Mouse (Mus musculus) gonadal fat pad, adult 2 months (tissue): ENCODE measurements around the gene Kpna3. TPM values are rescaled to one million over a fixed set of nuclear protein-coding genes. Genes with fewer than 3 reads are reported as not detected.
"Not testable (repeated sequence)": the region's sequence is repeated elsewhere in the genome, so short reads cannot be mapped to it uniquely, and the experiment has no call there.

Source experiments
- DNase-seq: peaks from one replicate; pipeline ENCODE4 v3.0.0-alpha.2; 2012; ENCODE audit warnings: low read depth
- polyA plus RNA-seq: library from polyadenylated mRNA; depleted of rRNA; stranded (reverse); fragments of >200 nt; gene quantifications from 2 replicates; pipeline ENCODE4 v1.2.3, GENCODE M21; 2012

Kpna3 gene
- polyA plus RNA-seq, 1 experiment, result 11.2 TPM

GRCm38 (mm10) chr14:61394745-61395144, 44.9 kb downstream of the Kpna3 start:
- no peak for DNase-seq

- DNase-seq, result no peak
Observed at GRCm38 (mm10) chr14:61390586-61390985, 49.1 kb downstream of the Kpna3 start.

- no peak for DNase-seq
Observed at GRCm38 (mm10) chr14:61367290-61367689, 72.4 kb downstream of the Kpna3 start.

GRCm38 (mm10) chr14:61364656-61365055, 75.0 kb downstream of the Kpna3 start:
- DNase-seq, result no peak

GRCm38 (mm10) chr14:61363734-61364133, 75.9 kb downstream of the Kpna3 start:
- DNase-seq, result no peak

- DNase-seq, result no peak
Observed at GRCm38 (mm10) chr14:61362268-61362667, 77.4 kb downstream of the Kpna3 start.

- no peak for DNase-seq
Observed at GRCm38 (mm10) chr14:61360981-61361511, 78.6 kb downstream of the Kpna3 start.

- DNase-seq, result no peak
Observed at GRCm38 (mm10) chr14:61360131-61360980, 79.3 kb downstream of the Kpna3 start, which contains the start of gene Ebpl. Gene Ebpl (minus strand): TSS chr14:61360439.

- DNase-seq, result peak; percentile 88
Observed at GRCm38 (mm10) chr14:61354251-61355235, 85.1 kb downstream of the Kpna3 start.

- DNase-seq, result no peak
Observed at GRCm38 (mm10) chr14:61350808-61351207, 88.9 kb downstream of the Kpna3 start.

GRCm38 (mm10) chr14:61349876-61350275, 89.8 kb downstream of the Kpna3 start:
- no peak for DNase-seq

GRCm38 (mm10) chr14:61346827-61347698, 92.6 kb downstream of the Kpna3 start:
- no peak for DNase-seq

- DNase-seq, result no peak
Observed at GRCm38 (mm10) chr14:61344590-61344989, 95.1 kb downstream of the Kpna3 start.

GRCm38 (mm10) chr14:61339381-61339780, 100.3 kb downstream of the Kpna3 start:
- no peak for DNase-seq

GRCm38 (mm10) chr14:61330996-61331561, 108.6 kb downstream of the Kpna3 start:
- no peak for DNase-seq

- DNase-seq, result no peak
Observed at GRCm38 (mm10) chr14:61330591-61330990, 109.1 kb downstream of the Kpna3 start.

GRCm38 (mm10) chr14:61327618-61328450, 111.8 kb downstream of the Kpna3 start:
- DNase-seq, result no peak

GRCm38 (mm10) chr14:61327007-61327406, 112.7 kb downstream of the Kpna3 start:
- not testable (repeated sequence) for DNase-seq

GRCm38 (mm10) chr14:61322740-61323139, 116.9 kb downstream of the Kpna3 start:
- DNase-seq, result no peak

GRCm38 (mm10) chr14:61321200-61321599, 118.5 kb downstream of the Kpna3 start:
- DNase-seq, result no peak
